Mouse (Mus musculus): ENCODE results near the gene Fam160a1. TPM values are rescaled to one million over a fixed set of nuclear protein-coding genes. Genes with fewer than 3 reads are reported as not detected.

The Fam160a1 gene
- polyA plus RNA-seq, 1 experiment from 2014 or later = 3.8 TPM

DNA sequence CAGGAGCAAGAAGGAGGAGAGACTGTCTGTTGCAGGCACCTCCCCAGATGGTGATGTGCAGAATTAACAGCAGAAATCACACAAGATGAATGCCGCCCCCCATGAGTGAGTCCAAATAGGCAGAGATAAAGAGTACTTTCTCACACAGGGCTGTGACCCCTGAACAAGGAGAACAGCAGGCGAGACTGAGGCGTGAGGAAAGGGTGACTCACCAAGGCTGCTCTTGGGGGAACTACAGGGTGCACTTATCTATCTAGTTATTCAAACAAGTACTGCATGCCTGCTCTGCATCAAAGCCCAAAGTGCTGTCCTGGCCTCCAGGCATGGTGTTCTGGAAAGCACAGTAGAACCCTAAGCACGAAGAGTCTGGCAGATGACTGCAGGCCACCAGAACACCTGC, 43.2 kb downstream of the Fam160a1 start:
- peak; percentile 53 for ATAC-seq
- Histone ChIP-seq H3K9ac (ENCODE audit: low read depth, low read length) (no peak overlapping the region), H3K36me3 (ENCODE audit: control insufficient read depth, insufficient read depth, low read length) (no peaks in the 10 kb centered on the region), H3K4me1 (ENCODE audit: control insufficient read depth, insufficient read depth, low read length) (0 out of 2 replicates have a peak, but pooled peaks cover 5% of the 10 kb centered on the region), H3K27ac (ENCODE audit: low read length) (no peak overlapping the region), H3K27me3 (replicated peaks; ENCODE audit: control insufficient read depth, insufficient read depth, low read length) (no peaks in the 10 kb centered on the region), H3K9me3 (ENCODE audit: control insufficient read depth, low read length) (no peaks in the 10 kb centered on the region), H3K4me3 (ENCODE audit: low read length) (no peak overlapping the region), H3K4me2 (ENCODE audit: low read depth, low read length) (no peak overlapping the region)
- 38% methylated on average over 4 of the region's 4 CpGs for WGBS

DNA sequence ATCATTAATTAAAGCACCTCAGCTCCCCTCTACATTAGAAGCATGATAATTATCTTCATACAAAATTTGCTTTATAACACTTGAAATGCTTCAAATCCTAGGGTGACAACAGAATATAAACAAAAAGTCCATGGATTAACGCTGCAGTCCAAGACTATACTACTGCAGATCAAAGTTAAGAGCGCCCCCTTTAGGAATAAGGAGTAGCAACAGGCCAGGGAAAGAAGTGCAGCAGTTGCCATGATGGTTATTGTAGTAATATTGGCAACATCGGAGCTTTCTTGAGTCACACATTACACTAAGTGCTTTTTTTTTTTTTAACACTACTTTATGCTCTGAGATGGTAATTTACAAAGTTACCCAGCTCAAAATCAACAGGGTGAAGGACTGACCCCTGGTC, 43.7 kb downstream of the Fam160a1 start:
- Histone ChIP-seq H3K27ac (ENCODE audit: low read length) (no peak overlapping the region), H3K4me3 (ENCODE audit: low read length) (no peak overlapping the region), H3K9ac (ENCODE audit: low read depth, low read length) (no peak overlapping the region), H3K4me2 (ENCODE audit: low read depth, low read length) (no peak overlapping the region), H3K9me3 (ENCODE audit: control insufficient read depth, low read length) (no peaks in the 10 kb centered on the region), H3K27me3 (replicated peaks; ENCODE audit: control insufficient read depth, insufficient read depth, low read length) (no peaks in the 10 kb centered on the region), H3K36me3 (ENCODE audit: control insufficient read depth, insufficient read depth, low read length) (no peaks in the 10 kb centered on the region), H3K4me1 (ENCODE audit: control insufficient read depth, insufficient read depth, low read length) (0 out of 2 replicates have a peak, but pooled peaks cover 5% of the 10 kb centered on the region)
- ATAC-seq = no peak
- WGBS = 40% methylated on average over 3 of the region's 3 CpGs

DNA sequence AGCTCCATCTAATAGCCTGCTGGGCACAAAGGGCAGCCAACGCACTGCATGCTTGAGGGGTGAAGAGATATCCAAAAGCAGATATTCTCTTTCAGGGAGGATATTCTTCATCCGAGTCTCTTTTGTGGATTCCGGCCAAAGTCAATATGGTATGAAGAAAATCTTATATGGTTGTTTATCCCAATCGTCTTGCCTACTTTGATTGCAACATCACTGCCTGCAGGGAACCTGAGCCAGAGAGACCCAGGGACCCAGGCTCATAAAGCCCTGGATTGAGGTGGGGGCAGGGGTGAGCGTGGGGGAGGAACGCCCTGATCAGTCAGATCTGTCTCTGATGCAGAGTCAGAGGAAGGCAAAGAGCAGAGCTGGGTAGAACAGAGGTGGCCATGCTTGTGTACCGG, 52.2 kb downstream of the Fam160a1 start:
- peak; percentile 85 for ATAC-seq
- no peaks in the 10 kb centered on the region for H3K27me3 ChIP-seq (replicated peaks; ENCODE audit: control insufficient read depth, insufficient read depth, low read length)
- 0 out of 2 replicates have a peak, but pooled peaks cover 7% of the 10 kb centered on the region for H3K4me1 ChIP-seq (ENCODE audit: control insufficient read depth, insufficient read depth, low read length)
- H3K4me3 ChIP-seq (ENCODE audit: low read length) = no peak overlapping the region
- 45% methylated on average over 7 of the region's 7 CpGs for WGBS
- no peaks in the 10 kb centered on the region for H3K36me3 ChIP-seq (ENCODE audit: control insufficient read depth, insufficient read depth, low read length)
- H3K9me3 ChIP-seq (ENCODE audit: control insufficient read depth, low read length) = no peaks in the 10 kb centered on the region
- peak overlapping the region; percentile 25; the same call in 1 of the 2 replicates for H3K4me2 ChIP-seq (ENCODE audit: low read depth, low read length)
- peak overlapping the region; percentile 43; the same call in 1 of the 2 replicates for H3K27ac ChIP-seq (ENCODE audit: low read length)
- no peak overlapping the region for H3K9ac ChIP-seq (ENCODE audit: low read depth, low read length)

DNA sequence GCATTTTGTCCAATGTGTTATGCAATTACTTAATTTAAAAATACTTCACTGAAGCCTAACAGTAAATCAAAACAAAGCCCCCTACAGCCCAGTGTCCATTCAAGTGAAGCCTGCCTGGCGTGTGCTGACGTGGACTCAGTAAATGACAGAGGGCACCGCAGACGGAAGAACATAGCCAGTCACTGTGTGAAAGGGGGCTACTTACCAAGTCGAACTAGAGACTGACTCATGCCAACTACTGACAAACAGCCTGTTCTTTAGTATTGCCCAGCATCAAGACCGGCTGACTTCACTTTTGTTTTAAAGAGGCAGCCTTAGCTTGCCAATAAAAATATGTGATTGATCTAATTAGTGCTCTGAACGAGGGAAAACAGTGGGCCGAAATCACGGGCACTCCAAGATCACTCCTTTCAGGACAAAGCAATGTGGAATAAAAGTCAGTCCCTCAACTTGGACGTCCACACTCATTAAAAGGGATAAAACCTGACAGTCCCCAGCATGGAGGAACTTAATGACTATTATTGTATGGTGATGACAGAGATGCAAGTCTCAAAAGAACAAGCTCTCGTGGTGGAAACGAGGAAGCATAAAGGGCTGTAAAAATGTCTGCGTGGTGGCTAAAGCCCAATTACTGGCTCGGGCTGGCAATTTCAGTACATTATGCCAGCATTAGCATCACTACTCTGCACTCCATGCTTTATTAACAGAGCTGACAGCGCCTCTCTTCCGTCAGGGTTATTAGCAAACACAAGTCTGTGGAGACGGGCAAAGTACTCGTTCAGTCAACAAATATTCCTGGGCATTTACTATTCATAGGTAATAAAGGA, 52.9 kb downstream of the Fam160a1 start:
- Histone ChIP-seq H3K9me3 (ENCODE audit: control insufficient read depth, low read length) (no peaks in the 10 kb centered on the region), H3K36me3 (ENCODE audit: control insufficient read depth, insufficient read depth, low read length) (no peaks in the 10 kb centered on the region), H3K9ac (ENCODE audit: low read depth, low read length) (no peak overlapping the region), H3K27ac (ENCODE audit: low read length) (no peak overlapping the region), H3K27me3 (replicated peaks; ENCODE audit: control insufficient read depth, insufficient read depth, low read length) (no peaks in the 10 kb centered on the region), H3K4me3 (ENCODE audit: low read length) (no peak overlapping the region), H3K4me2 (ENCODE audit: low read depth, low read length) (no peak overlapping the region), H3K4me1 (ENCODE audit: control insufficient read depth, insufficient read depth, low read length) (0 out of 2 replicates have a peak, but pooled peaks cover 7% of the 10 kb centered on the region)
- peak; percentile 91 for ATAC-seq
- 62% methylated on average over 18 of the region's 18 CpGs for WGBS

DNA sequence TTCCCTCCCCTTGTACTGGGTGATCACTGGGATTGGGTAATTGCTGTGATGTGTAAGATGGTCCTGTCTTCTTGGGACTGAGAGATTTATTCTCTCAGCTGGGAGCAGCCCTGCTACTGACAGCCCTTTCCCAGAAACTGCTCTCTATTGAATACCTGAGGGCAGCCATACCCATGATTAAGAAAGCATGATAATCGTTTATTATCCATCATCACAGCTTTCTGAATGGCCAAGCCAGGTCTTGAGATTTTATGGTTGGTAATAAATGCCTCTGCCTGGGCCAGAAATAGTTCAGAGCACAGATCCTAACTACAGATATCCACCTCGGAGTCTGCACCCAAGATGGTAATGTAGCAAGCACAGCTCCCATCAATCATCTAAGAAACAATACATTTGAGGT, 59.1 kb downstream of the Fam160a1 start:
- WGBS = 27% methylated on average over 2 of the region's 2 CpGs
- Histone ChIP-seq H3K9me3 (ENCODE audit: control insufficient read depth, low read length) (no peaks in the 10 kb centered on the region), H3K36me3 (ENCODE audit: control insufficient read depth, insufficient read depth, low read length) (no peaks in the 10 kb centered on the region), H3K4me3 (ENCODE audit: low read length) (no peak overlapping the region), H3K27ac (ENCODE audit: low read length) (peak overlapping the region; percentile 74), H3K27me3 (replicated peaks; ENCODE audit: control insufficient read depth, insufficient read depth, low read length) (no peaks in the 10 kb centered on the region), H3K4me1 (ENCODE audit: control insufficient read depth, insufficient read depth, low read length) (peaks cover 8% of the 10 kb centered on the region), H3K4me2 (ENCODE audit: low read depth, low read length) (no peak overlapping the region; the same call in 1 of the 2 replicates), H3K9ac (ENCODE audit: low read depth, low read length) (no peak overlapping the region)
- peak; percentile 95 for ATAC-seq

DNA sequence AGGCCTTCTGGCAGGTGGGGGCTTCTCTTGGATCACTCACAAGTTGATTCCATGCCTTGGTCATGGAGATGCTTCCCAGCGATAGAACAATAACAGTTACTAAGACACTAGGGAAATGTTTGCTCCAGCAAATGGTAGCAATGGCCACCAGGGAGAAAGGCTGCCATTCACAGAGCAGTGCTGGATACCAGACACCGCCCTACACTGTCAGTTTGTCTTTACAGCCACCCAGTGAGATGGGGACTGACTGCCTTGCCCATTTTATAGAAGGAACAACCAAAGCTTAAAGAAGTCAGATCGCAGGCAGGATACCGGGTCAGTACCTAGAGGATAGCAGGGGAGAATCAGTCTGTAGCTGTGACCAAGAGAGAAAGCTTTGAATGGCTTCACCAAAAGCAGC, 59.7 kb downstream of the Fam160a1 start:
- peak; percentile 69 for ATAC-seq
- Histone ChIP-seq H3K9me3 (ENCODE audit: control insufficient read depth, low read length) (no peaks in the 10 kb centered on the region), H3K27ac (ENCODE audit: low read length) (peak overlapping the region; percentile 74), H3K27me3 (replicated peaks; ENCODE audit: control insufficient read depth, insufficient read depth, low read length) (no peaks in the 10 kb centered on the region), H3K4me1 (ENCODE audit: control insufficient read depth, insufficient read depth, low read length) (peaks cover 6% of the 10 kb centered on the region), H3K4me2 (ENCODE audit: low read depth, low read length) (no peak overlapping the region; the same call in 1 of the 2 replicates), H3K36me3 (ENCODE audit: control insufficient read depth, insufficient read depth, low read length) (no peaks in the 10 kb centered on the region), H3K4me3 (ENCODE audit: low read length) (no peak overlapping the region), H3K9ac (ENCODE audit: low read depth, low read length) (no peak overlapping the region)
- 77% methylated on average over 4 of the region's 4 CpGs for WGBS

DNA sequence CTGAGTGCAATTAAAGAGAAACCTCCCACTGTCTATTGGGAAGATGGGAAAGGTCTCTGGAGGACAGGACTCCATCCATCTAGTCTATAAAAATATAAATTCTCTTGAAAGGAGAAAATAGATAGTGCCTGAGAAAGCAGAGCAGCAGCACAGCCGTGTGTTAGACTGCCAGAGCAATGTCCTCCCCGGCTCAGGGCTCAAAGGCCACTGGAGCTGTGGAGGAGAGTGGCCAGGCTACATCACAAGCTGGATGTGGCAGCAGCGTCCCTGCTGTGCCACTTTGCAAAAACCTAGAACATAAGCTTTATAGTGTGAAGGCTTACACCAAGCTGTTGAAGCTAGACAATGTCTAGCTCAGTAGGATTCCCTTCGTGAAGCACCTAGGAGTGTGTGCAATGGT, 67.7 kb downstream of the Fam160a1 start:
- H3K4me1 ChIP-seq (ENCODE audit: control insufficient read depth, insufficient read depth, low read length) = peaks cover 6% of the 10 kb centered on the region; the same call in 1 of the 2 replicates
- H3K36me3 ChIP-seq (ENCODE audit: control insufficient read depth, insufficient read depth, low read length) = no peaks in the 10 kb centered on the region
- 50% methylated on average over 4 of the region's 4 CpGs for WGBS
- H3K9me3 ChIP-seq (ENCODE audit: control insufficient read depth, low read length) = no peaks in the 10 kb centered on the region
- ATAC-seq = peak; percentile 76
- H3K27ac ChIP-seq (ENCODE audit: low read length) = peak overlapping the region; percentile 85
- no peak overlapping the region for H3K9ac ChIP-seq (ENCODE audit: low read depth, low read length)
- H3K4me3 ChIP-seq (ENCODE audit: low read length) = no peak overlapping the region
- no peak overlapping the region for H3K4me2 ChIP-seq (ENCODE audit: low read depth, low read length)
- H3K27me3 ChIP-seq (replicated peaks; ENCODE audit: control insufficient read depth, insufficient read depth, low read length) = no peaks in the 10 kb centered on the region

DNA sequence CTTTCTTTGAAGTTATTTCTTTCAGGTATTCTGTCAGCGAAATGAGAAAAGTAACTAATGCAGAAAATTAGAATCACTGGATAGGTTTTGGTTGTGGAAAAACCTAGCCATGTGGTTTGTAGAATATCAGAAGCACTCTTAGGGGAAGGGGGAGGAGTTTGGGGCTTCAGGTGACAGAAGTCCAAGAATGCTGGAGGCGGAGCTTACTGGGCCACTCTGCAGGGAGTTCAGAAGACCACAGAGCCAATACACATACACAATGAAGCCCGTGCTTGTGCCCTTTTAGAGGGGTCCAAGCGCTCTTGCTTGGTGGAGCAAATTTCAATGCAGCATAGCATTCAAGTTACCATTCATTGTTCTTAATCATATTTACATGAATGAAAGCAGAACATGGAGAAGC, 68.2 kb downstream of the Fam160a1 start:
- Histone ChIP-seq H3K9me3 (ENCODE audit: control insufficient read depth, low read length) (no peaks in the 10 kb centered on the region), H3K4me2 (ENCODE audit: low read depth, low read length) (0 out of 2 replicates have a peak overlapping the region, but pooled peaks have one; percentile 9), H3K4me1 (ENCODE audit: control insufficient read depth, insufficient read depth, low read length) (peaks cover 6% of the 10 kb centered on the region; the same call in 1 of the 2 replicates), H3K27me3 (replicated peaks; ENCODE audit: control insufficient read depth, insufficient read depth, low read length) (no peaks in the 10 kb centered on the region), H3K4me3 (ENCODE audit: low read length) (no peak overlapping the region), H3K9ac (ENCODE audit: low read depth, low read length) (no peak overlapping the region), H3K27ac (ENCODE audit: low read length) (peak overlapping the region; percentile 85; the same call in 1 of the 2 replicates), H3K36me3 (ENCODE audit: control insufficient read depth, insufficient read depth, low read length) (no peaks in the 10 kb centered on the region)
- peak; percentile 76 for ATAC-seq
- 32% methylated on average over 4 of the region's 4 CpGs for whole genome bisulfite sequencing

DNA sequence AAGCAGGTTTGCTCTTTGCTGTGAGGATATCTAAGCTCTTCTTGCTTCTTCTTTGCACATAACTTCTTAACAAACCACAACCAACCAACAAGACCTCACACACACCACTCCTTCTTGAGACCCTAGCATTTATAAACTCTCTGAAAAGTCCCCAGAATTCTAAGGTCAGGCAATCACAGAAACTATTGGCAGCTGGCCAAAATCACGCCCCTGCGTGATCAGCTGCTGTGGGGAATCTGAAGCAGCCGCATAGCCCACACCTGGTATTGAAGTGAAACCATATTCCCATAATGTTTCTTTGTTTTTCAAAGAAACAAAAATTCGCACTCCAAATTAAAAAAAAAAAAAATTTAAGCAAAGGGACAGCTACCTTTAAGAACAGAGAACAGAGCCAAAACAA, 71.0 kb downstream of the Fam160a1 start:
- Histone ChIP-seq H3K27ac (ENCODE audit: low read length) (no peak overlapping the region), H3K4me2 (ENCODE audit: low read depth, low read length) (no peak overlapping the region), H3K4me1 (ENCODE audit: control insufficient read depth, insufficient read depth, low read length) (peaks cover 6% of the 10 kb centered on the region; the same call in 1 of the 2 replicates), H3K4me3 (ENCODE audit: low read length) (no peak overlapping the region), H3K36me3 (ENCODE audit: control insufficient read depth, insufficient read depth, low read length) (no peaks in the 10 kb centered on the region), H3K9me3 (ENCODE audit: control insufficient read depth, low read length) (no peaks in the 10 kb centered on the region), H3K27me3 (replicated peaks; ENCODE audit: control insufficient read depth, insufficient read depth, low read length) (no peaks in the 10 kb centered on the region), H3K9ac (ENCODE audit: low read depth, low read length) (no peak overlapping the region)
- no peak for ATAC-seq
- WGBS = 39% methylated on average over 4 of the region's 4 CpGs

Data from intestine, embryonic 16.5 days (tissue).